Mouse (Mus musculus) ES-E14 (cell line): ENCODE data around the gene Ksr1. TPM values are rescaled to one million over a fixed set of nuclear protein-coding genes. Genes with fewer than 3 reads are reported as not detected.

Experiments used
- DNase-seq: peaks from one replicate; pipeline ENCODE4 v3.0.0-alpha.2; 2013; ENCODE audit warnings: low read depth, low spot score
- H3K27ac ChIP-seq: 2 replicates; pipeline ENCODE4 v1.5.1; 2012; ENCODE audit warnings: low read depth, mild to moderate bottlenecking, low read length, moderate library complexity, mixed read lengths; ENCODE audit not compliant: poor library complexity, insufficient read depth, severe bottlenecking
- H3K36me3 ChIP-seq: 2 replicates; pipeline ENCODE4 v1.6.1; 2012; ENCODE audit warnings: mild to moderate bottlenecking, low read length, moderate library complexity, mixed read lengths; ENCODE audit not compliant: control insufficient read depth, poor library complexity, insufficient read depth, severe bottlenecking
- H3K4me1 ChIP-seq, 2 experiments: fragments of 150-350 bp in 1 of 2; sonication (generic) in 1 of 2; 2 replicates each; pipeline ENCODE4 v1.6.1; 2012; ENCODE audit warnings: low read length in 2 of 2, mild to moderate bottlenecking in 1 of 2, mixed read lengths in 1 of 2; ENCODE audit not compliant: control insufficient read depth in 2 of 2, insufficient read depth in 2 of 2, poor library complexity in 1 of 2
- H3K4me3 ChIP-seq, 2 experiments: fragments of 150-350 bp in 1 of 2; sonication (generic) in 1 of 2; 2 replicates each; pipeline ENCODE4 v1.5.1; 2012; ENCODE audit warnings: low read length in 2 of 2, low read depth in 1 of 2, mild to moderate bottlenecking in 1 of 2, mixed read lengths in 1 of 2; ENCODE audit not compliant: insufficient read depth in 1 of 2, poor library complexity in 1 of 2, severe bottlenecking in 1 of 2
- H3K9ac ChIP-seq: 2 replicates; pipeline ENCODE4 v1.6.1; 2012; ENCODE audit warnings: low read depth, mild to moderate bottlenecking, low read length, mixed read lengths; ENCODE audit not compliant: poor library complexity, insufficient read depth, severe bottlenecking
- H3K9me3 ChIP-seq: fragments of 150-350 bp; sonication (generic); 2 replicates; pipeline ENCODE4 v1.6.1; 2012; ENCODE audit warnings: low read depth, mild to moderate bottlenecking, low read length; ENCODE audit not compliant: control insufficient read depth, insufficient read depth
- CHD2 ChIP-seq: IDR thresholded peaks from 2 replicates; pipeline ENCODE4 v1.6.1; 2014; ENCODE audit warnings: mild to moderate bottlenecking, low read depth, low read length, inconsistent platforms
- HCFC1 ChIP-seq: IDR thresholded peaks from 2 replicates; pipeline ENCODE4 v1.6.1; 2012; ENCODE audit warnings: low read length, inconsistent platforms, borderline replicate concordance; ENCODE audit not compliant: insufficient read depth
- MAFK ChIP-seq: IDR thresholded peaks from 2 replicates; pipeline ENCODE4 v1.6.1; 2014; ENCODE audit warnings: mild to moderate bottlenecking, low read depth, low read length, inconsistent platforms; ENCODE audit not compliant: insufficient read depth
- ZC3H11A ChIP-seq: IDR thresholded peaks from 2 replicates; pipeline ENCODE4 v1.6.1; 2012; ENCODE audit warnings: low read depth, mild to moderate bottlenecking, inconsistent platforms, low read length, borderline replicate concordance
- ZNF384 ChIP-seq: IDR thresholded peaks from 2 replicates; pipeline ENCODE4 v1.6.1; 2012; ENCODE audit warnings: low read depth, low read length, inconsistent platforms
- in situ Hi-C, 2 experiments: fragments of 600-800 bp; cut with MboI; formaldehyde crosslinking; loops; one replicate each; pipeline ENCODE4 v1.15.1; 2025; ENCODE audit warnings: low sequenced_read_pairs in 2 of 2, inconsistent platforms in 1 of 2; ENCODE audit not compliant: unreplicated experiment in 2 of 2
- total RNA-seq: library from RNA; depleted of rRNA; stranded (reverse); fragments of 300-350 nt; gene quantifications from 2 replicates; pipeline ENCODE4 v1.2.3, GENCODE M21; 2012; rRNA removed

Ksr1 gene
- total RNA-seq = 10.7 and 11.3 TPM in 2 replicates

DNA sequence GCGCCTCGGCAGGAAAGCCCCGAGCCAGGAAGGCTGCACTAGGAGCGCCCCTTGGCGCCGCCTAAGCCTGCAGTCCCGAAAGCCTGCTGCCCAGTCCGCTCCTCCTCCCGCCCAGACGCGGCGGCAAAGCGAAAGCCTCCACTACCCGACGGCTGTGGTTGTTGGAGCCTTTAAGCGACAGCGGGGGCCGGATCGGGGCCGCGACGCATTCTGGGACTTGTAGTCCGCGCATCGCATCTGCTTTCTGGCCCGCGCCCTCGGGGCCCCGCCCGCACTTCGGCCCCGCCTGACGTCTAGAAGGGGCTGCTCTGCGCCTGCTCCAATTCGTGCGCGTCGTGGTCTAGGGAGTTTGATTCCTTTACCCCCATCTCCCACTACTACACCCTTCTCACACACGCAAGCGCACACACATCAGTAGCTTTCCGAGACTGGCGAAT, at the start of gene Ksr1:
TSS of gene Ksr1 (minus strand) at position 77 of the 437 bp plus-strand sequence.
- Histone ChIP-seq H3K9ac (peak within 1 kb of the TSS; percentile 79), H3K27ac (no peak within 1 kb of the TSS), H3K36me3 (no peaks in the 10 kb centered on the region), H3K4me3 (peak within 1 kb of the TSS; percentile 79 to 96), H3K4me1 (peaks cover 5 to 7% of the 10 kb centered on the region in 2 experiments; a peak in 3 of 4 replicates), H3K9me3 (no peaks in the 10 kb centered on the region)
- TF ChIP-seq ZC3H11A = no peak
- TF ChIP-seq ZNF384 = no peak
- TF ChIP-seq CHD2 = no peak
- peak; percentile 92 for TF ChIP-seq HCFC1
- no peak for TF ChIP-seq MAFK
- peak; percentile 87 for DNase-seq
- in situ Hi-C loops = no loop called here

DNA sequence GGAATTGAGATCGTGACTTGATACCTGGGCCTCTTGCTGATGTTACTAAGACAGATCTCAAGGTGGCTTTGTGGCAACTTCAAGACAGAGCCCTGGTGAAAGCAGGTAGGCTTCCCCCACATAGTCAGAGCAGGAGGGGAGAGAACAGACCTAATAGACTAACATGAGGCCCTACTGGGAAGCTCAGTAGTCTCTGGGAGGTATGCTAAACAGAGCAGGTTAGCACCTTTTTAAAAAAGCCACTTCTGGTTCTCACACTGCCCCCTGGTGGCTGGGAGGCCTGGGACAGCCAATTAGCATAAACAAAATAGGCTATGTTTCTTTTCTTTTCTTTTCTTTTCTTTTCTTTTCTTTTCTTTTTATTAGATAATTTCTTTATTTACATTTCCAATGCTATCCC, 46.0 kb upstream of the Ksr1 start:
- in situ Hi-C loops = no loop called here
- Histone ChIP-seq H3K9ac (no peak overlapping the region), H3K9me3 (no peaks in the 10 kb centered on the region), H3K4me1 (no peaks in the 10 kb centered on the region), H3K27ac (no peak overlapping the region), H3K4me3 (no peak overlapping the region), H3K36me3 (no peaks in the 10 kb centered on the region)
- TF ChIP-seq CHD2 (no peak), MAFK (no peak), HCFC1 (no peak), ZC3H11A (no peak), ZNF384 (no peak)
- peak; percentile 34 for DNase-seq

DNA sequence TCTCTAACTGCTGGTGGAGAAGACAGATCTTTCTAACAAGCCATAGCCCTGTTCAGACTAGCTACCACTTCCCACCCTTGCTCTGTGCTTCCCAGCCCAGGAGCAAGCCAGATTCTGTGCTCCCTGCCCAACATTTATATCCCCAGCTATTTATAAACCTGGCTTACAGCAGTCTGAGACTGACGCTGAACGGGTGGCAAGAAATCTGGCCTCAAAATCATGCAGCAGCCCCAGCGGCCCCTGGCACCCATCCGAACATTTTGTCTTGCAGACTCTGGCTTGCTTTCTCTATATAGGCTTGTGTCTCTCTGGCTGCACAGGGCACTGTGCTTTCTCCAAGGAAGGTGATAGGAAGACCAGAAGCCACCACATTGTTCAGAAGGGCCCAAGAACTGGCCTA, 45.0 kb upstream of the Ksr1 start:
- Histone ChIP-seq H3K27ac (no peak overlapping the region), H3K9me3 (no peaks in the 10 kb centered on the region), H3K36me3 (no peaks in the 10 kb centered on the region), H3K9ac (no peak overlapping the region), H3K4me1 (no peaks in the 10 kb centered on the region), H3K4me3 (no peak overlapping the region)
- no peak for DNase-seq
- TF ChIP-seq MAFK (no peak), ZNF384 (no peak), ZC3H11A (no peak), CHD2 (no peak), HCFC1 (no peak)
- in situ Hi-C loops = no loop called here

DNA sequence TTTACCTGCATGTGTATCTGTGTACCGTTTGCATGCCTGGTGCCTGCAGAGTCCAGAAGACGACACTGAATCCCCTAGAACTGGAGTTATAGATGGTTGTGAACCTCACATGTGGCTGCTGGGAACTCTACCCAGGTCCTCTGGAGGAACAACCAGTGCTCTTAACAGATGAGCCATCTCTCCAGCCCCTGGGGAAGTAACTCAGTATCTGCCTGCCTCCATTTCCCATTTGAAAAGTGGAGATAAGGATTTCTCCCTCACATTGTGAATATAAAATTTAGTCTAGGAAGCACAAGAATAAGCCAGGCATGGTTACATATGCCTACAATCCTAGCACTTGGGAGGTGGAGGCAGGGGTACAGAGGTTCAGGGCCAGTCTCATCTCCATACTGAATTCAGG, 44.0 kb upstream of the Ksr1 start:
- Histone ChIP-seq H3K9me3 (no peaks in the 10 kb centered on the region), H3K27ac (no peak overlapping the region), H3K4me1 (no peaks in the 10 kb centered on the region), H3K36me3 (no peaks in the 10 kb centered on the region), H3K4me3 (no peak overlapping the region), H3K9ac (no peak overlapping the region)
- TF ChIP-seq HCFC1 (no peak), CHD2 (no peak), ZC3H11A (no peak), ZNF384 (no peak), MAFK (no peak)
- in situ Hi-C loops = no loop called here
- no peak for DNase-seq

DNA sequence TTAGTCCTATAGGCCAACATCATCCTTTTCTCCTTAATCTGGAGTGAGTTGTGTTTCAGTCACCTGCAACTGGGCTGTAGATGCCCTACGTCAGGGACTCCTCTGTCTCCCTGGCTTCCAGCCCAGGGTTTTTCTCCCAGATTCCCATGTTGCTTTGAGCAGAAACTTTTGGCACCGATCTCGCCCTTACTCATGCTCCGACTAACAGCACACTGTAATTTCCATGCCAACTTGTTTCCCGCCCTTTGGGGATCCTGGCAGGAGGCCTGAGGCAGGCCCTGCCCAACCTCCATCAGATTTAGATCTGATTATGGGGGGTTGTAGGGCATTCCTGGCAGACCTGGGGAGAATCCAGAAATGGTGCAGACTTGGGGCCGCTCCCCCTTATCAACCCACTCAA, 42.0 kb upstream of the Ksr1 start:
- H3K27ac ChIP-seq = no peak overlapping the region
- TF ChIP-seq CHD2 = no peak
- no peak for TF ChIP-seq MAFK
- TF ChIP-seq HCFC1 = no peak
- TF ChIP-seq ZC3H11A = no peak
- TF ChIP-seq ZNF384 = no peak
- DNase-seq = no peak
- H3K9me3 ChIP-seq = no peaks in the 10 kb centered on the region
- H3K4me1 ChIP-seq = no peaks in the 10 kb centered on the region
- no peaks in the 10 kb centered on the region for H3K36me3 ChIP-seq
- no peak overlapping the region for H3K4me3 ChIP-seq
- H3K9ac ChIP-seq = no peak overlapping the region
- in situ Hi-C loops = no loop called here
